Mouse (Mus musculus): Measurements from ENCODE around the gene Basp1.
"Not testable (repeated sequence)": the region's sequence is repeated elsewhere in the genome, so short reads cannot be mapped to it uniquely, and the experiment has no call there.

Basp1 gene

GRCm38 (mm10) chr15:25413378-25413901 is at the start of gene Basp1:
TSS of gene Basp1 (minus strand) at chr15:25413764.
- peak; percentile 90 for DNase-seq

GRCm38 (mm10) chr15:25463076-25463475 is 49.5 kb upstream of the Basp1 start:
- not testable (repeated sequence) for DNase-seq

- no peak for DNase-seq
These were observed 48.6 kb upstream of the Basp1 start for GRCm38 (mm10) chr15:25462056-25462762.

- no peak for DNase-seq
These were observed 46.3 kb upstream of the Basp1 start for GRCm38 (mm10) chr15:25459901-25460300.

GRCm38 (mm10) chr15:25457421-25457820 is 43.9 kb upstream of the Basp1 start:
- DNase-seq: no peak

GRCm38 (mm10) chr15:25453538-25453937 is 40.0 kb upstream of the Basp1 start:
- DNase-seq: no peak

- DNase-seq: no peak
These were observed 35.8 kb upstream of the Basp1 start for GRCm38 (mm10) chr15:25449348-25449747.

- DNase-seq: no peak
These were observed 35.3 kb upstream of the Basp1 start for GRCm38 (mm10) chr15:25448703-25449340.

GRCm38 (mm10) chr15:25447136-25447535 is 33.6 kb upstream of the Basp1 start:
- no peak for DNase-seq

GRCm38 (mm10) chr15:25446155-25446487 is 32.6 kb upstream of the Basp1 start:
- no peak for DNase-seq

- DNase-seq: no peak
These were observed 32.0 kb upstream of the Basp1 start for GRCm38 (mm10) chr15:25445361-25446154.

- no peak for DNase-seq
These were observed 30.6 kb upstream of the Basp1 start for GRCm38 (mm10) chr15:25444208-25444607.

- DNase-seq: no peak
These were observed 29.7 kb upstream of the Basp1 start for GRCm38 (mm10) chr15:25443140-25443790.

GRCm38 (mm10) chr15:25441868-25442185 is 28.3 kb upstream of the Basp1 start:
- DNase-seq: no peak

- DNase-seq: peak; percentile 77
These were observed 27.7 kb upstream of the Basp1 start for GRCm38 (mm10) chr15:25440991-25441867.

- DNase-seq: no peak
These were observed 26.8 kb upstream of the Basp1 start for GRCm38 (mm10) chr15:25440317-25440716.

GRCm38 (mm10) chr15:25432341-25432740 is 18.8 kb upstream of the Basp1 start:
- DNase-seq: no peak

GRCm38 (mm10) chr15:25430167-25430566 is 16.6 kb upstream of the Basp1 start:
- no peak for DNase-seq

- no peak for DNase-seq
These were observed 15.4 kb upstream of the Basp1 start for GRCm38 (mm10) chr15:25429007-25429406.

- no peak for DNase-seq
These were observed 15.0 kb upstream of the Basp1 start for GRCm38 (mm10) chr15:25428551-25428950.

GRCm38 (mm10) chr15:25420266-25420665 is 6.7 kb upstream of the Basp1 start:
- no peak for DNase-seq

GRCm38 (mm10) chr15:25416367-25416766 is 2.8 kb upstream of the Basp1 start:
- DNase-seq: no peak
